Comparison of ENCODE assay signal across 7 mouse cellular contexts in the genomic region with DNA sequence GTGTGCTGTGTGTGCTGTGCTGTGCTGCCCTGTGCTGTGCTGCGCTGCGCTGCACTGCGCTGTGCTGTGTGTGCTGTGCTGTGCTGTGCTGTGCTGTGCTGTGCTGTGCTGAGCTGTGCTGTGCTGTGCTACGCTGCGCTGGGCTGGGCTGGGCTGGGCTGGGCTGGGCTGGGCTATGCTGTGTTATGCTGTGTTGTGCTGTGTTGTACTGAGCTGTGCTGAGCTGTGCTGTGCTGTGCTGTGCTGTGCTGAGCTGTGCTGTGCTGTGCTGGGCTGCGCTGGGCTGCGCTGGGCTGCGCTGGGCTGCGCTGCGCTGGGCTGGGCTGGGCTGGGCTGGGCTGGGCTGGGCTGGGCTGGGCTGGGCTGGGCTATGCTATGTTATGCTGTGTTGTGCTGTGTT.
DNase-seq lines count a peak whose midpoint lies in the region; ATAC-seq and TF ChIP-seq lines count a peak whose summit lies in the region.
"Not testable (repeated sequence)": the region's sequence is repeated elsewhere in the genome, so short reads cannot be mapped to it uniquely, and the experiment has no call there.

No protein-coding gene starts in this region.

- H3K9me3 ChIP-seq in embryonic facial prominence, embryonic 12.5 days; forebrain, embryonic 16.5 days (ENCODE audit: control insufficient read depth, low read length); hindbrain, embryonic 14.5 days (ENCODE audit: control insufficient read depth, low read length); kidney, embryonic 16.5 days (ENCODE audit: low read length); liver, embryonic 13.5 days (replicated peaks); lung, postnatal 0 days (ENCODE audit: low read length); neural tube, embryonic 11.5 days (ENCODE audit: control insufficient read depth, low read length): not testable (repeated sequence)

- H3K4me3 ChIP-seq in embryonic facial prominence, embryonic 12.5 days; forebrain, embryonic 16.5 days (replicated peaks; ENCODE audit: low read length); hindbrain, embryonic 14.5 days (replicated peaks; ENCODE audit: low read length); kidney, embryonic 16.5 days (ENCODE audit: low read length); liver, embryonic 13.5 days (replicated peaks); lung, postnatal 0 days (ENCODE audit: low read depth, low read length); neural tube, embryonic 11.5 days (ENCODE audit: low read depth, low read length): not testable (repeated sequence)

- peak; percentile 90 for ATAC-seq in embryonic facial prominence, embryonic 12.5 days (ENCODE audit: insufficient number of reproducible peaks, insufficient read depth, low FRiP score, low TSS enrichment)
- ATAC-seq in forebrain, embryonic 16.5 days, result peak; percentile 64
- peak; percentile 63; the same call in 1 of the 2 replicates for ATAC-seq in hindbrain, embryonic 14.5 days (ENCODE audit: low FRiP score)
- peak; percentile 91 for ATAC-seq in kidney, embryonic 16.5 days (ENCODE audit: low FRiP score, low TSS enrichment)
- peak; percentile 86 for ATAC-seq in liver, embryonic 13.5 days (ENCODE audit: low read depth)
- peak; percentile 26; the same call in 1 of the 2 replicates for ATAC-seq in lung, postnatal 0 days
- ATAC-seq in neural tube, embryonic 11.5 days (ENCODE audit: insufficient read depth, low FRiP score, low TSS enrichment), result 0 out of 2 replicates have a peak, but pooled peaks have one; percentile 49

- TF ChIP-seq EP300 in lung, postnatal 0 days (IDR thresholded peaks at IDR 0.05), result not testable (repeated sequence)

- H3K4me1 ChIP-seq in embryonic facial prominence, embryonic 12.5 days, result peaks cover 13% of the 10 kb centered on the region
- peaks cover 24% of the 10 kb centered on the region for H3K4me1 ChIP-seq in forebrain, embryonic 16.5 days (replicated peaks; ENCODE audit: control insufficient read depth, insufficient read depth, low read length)
- H3K4me1 ChIP-seq in hindbrain, embryonic 14.5 days (replicated peaks; ENCODE audit: control insufficient read depth, insufficient read depth, low read length); kidney, embryonic 16.5 days (ENCODE audit: insufficient read depth, low read length); liver, embryonic 13.5 days (replicated peaks); lung, postnatal 0 days (ENCODE audit: insufficient read depth, low read depth, low read length); neural tube, embryonic 11.5 days (ENCODE audit: control insufficient read depth, insufficient read depth, low read length): not testable (repeated sequence)

- DNase-seq in hindbrain, embryonic 14.5 days (ENCODE audit: low spot score); liver, embryonic 13.5 days; lung, postnatal 0 days (ENCODE audit: low spot score); neural tube, embryonic 11.5 days (ENCODE audit: low spot score): not testable (repeated sequence)

- not testable (repeated sequence) for TF ChIP-seq CTCF in lung, postnatal 0 days (IDR thresholded peaks at IDR 0.05)

- not testable (repeated sequence) for H3K4me2 ChIP-seq in embryonic facial prominence, embryonic 12.5 days (replicated peaks); forebrain, embryonic 16.5 days (ENCODE audit: low read length); hindbrain, embryonic 14.5 days (replicated peaks); kidney, embryonic 16.5 days (replicated peaks; ENCODE audit: low read depth, low read length); liver, embryonic 13.5 days; lung, postnatal 0 days (replicated peaks; ENCODE audit: low read depth, low read length); neural tube, embryonic 11.5 days (ENCODE audit: low read depth)

- not testable (repeated sequence) for H3K27ac ChIP-seq in embryonic facial prominence, embryonic 12.5 days; forebrain, embryonic 16.5 days (ENCODE audit: low read length); hindbrain, embryonic 14.5 days; kidney, embryonic 16.5 days (ENCODE audit: low read length); liver, embryonic 13.5 days; lung, postnatal 0 days (ENCODE audit: low read length); neural tube, embryonic 11.5 days (ENCODE audit: low read depth, low read length)

- not testable (repeated sequence) for H3K36me3 ChIP-seq in embryonic facial prominence, embryonic 12.5 days; forebrain, embryonic 16.5 days (ENCODE audit: control insufficient read depth, insufficient read depth); hindbrain, embryonic 14.5 days (replicated peaks; ENCODE audit: control insufficient read depth, insufficient read depth); kidney, embryonic 16.5 days (ENCODE audit: insufficient read depth, low read length); liver, embryonic 13.5 days; lung, postnatal 0 days (ENCODE audit: insufficient read depth, low read length); neural tube, embryonic 11.5 days (ENCODE audit: control insufficient read depth, insufficient read depth, low read length)

- H3K27me3 ChIP-seq in embryonic facial prominence, embryonic 12.5 days; forebrain, embryonic 16.5 days (replicated peaks; ENCODE audit: control insufficient read depth, insufficient read depth, low read length); hindbrain, embryonic 14.5 days (ENCODE audit: control insufficient read depth, insufficient read depth, low read length); kidney, embryonic 16.5 days (ENCODE audit: insufficient read depth, low read length); liver, embryonic 13.5 days; lung, postnatal 0 days (replicated peaks; ENCODE audit: insufficient read depth, low read length); neural tube, embryonic 11.5 days (ENCODE audit: control insufficient read depth, insufficient read depth, low read length): not testable (repeated sequence)

- 88% methylated on average over 10 of the region's 10 CpGs for WGBS in embryonic facial prominence, embryonic 12.5 days
- 91% methylated on average over 10 of the region's 10 CpGs for WGBS in forebrain, embryonic 16.5 days
- WGBS in hindbrain, embryonic 14.5 days, result 94% methylated on average over 9 of the region's 10 CpGs
- WGBS in kidney, embryonic 16.5 days, result 90% methylated on average over 10 of the region's 10 CpGs
- 73% methylated on average over 10 of the region's 10 CpGs for WGBS in liver, embryonic 13.5 days (ENCODE audit: insufficient replicate concordance)
- WGBS in lung, postnatal 0 days, result 91% methylated on average over 9 of the region's 10 CpGs
- WGBS in neural tube, embryonic 11.5 days, result 97% methylated on average over 6 of the region's 10 CpGs

- not testable (repeated sequence) for H3K9ac ChIP-seq in embryonic facial prominence, embryonic 12.5 days; forebrain, embryonic 16.5 days (replicated peaks; ENCODE audit: low read depth, low read length); hindbrain, embryonic 14.5 days; kidney, embryonic 16.5 days (replicated peaks; ENCODE audit: low read length); liver, embryonic 13.5 days; lung, postnatal 0 days (replicated peaks; ENCODE audit: low read depth); neural tube, embryonic 11.5 days (ENCODE audit: low read length)

Comparison
In these comparisons a context has a peak if more than half of its experiments do, and no peak if none do; other contexts are left out.
1. ATAC-seq: peak in every context shown above with its lines; median percentile 91 in kidney, embryonic 16.5 days; 90 in embryonic facial prominence, embryonic 12.5 days; 86 in liver, embryonic 13.5 days; 64 in forebrain, embryonic 16.5 days; 63 in hindbrain, embryonic 14.5 days; 49 in neural tube, embryonic 11.5 days; 26 in lung, postnatal 0 days.